Mouse (Mus musculus) limb, embryonic 14.5 days (tissue): Measurements from ENCODE around the gene 1700029I15Rik. TPM values are rescaled to one million over a fixed set of nuclear protein-coding genes. Genes with fewer than 3 reads are reported as not detected.

Experiments
- ATAC-seq: fragments of 200-750 bp; cut with Nextera tagmentation; 2 replicates; pipeline ENCODE4 v1.8.0; 2017; ENCODE audit warnings: low read depth, moderate number of reproducible peaks, moderate TSS enrichment; ENCODE audit not compliant: low FRiP score
- DNase-seq: peaks from one replicate; pipeline ENCODE4 v3.0.0-alpha.2; 2015; ENCODE audit warnings: low spot score
- H3K27ac ChIP-seq: fragments of 300-500 bp; sonication (generic); replicated peaks from 2 replicates; pipeline ENCODE4 v1.5.1; 2014; ENCODE audit warnings: low read depth, mild to moderate bottlenecking, low read length, moderate library complexity, mixed read lengths
- H3K27me3 ChIP-seq: fragments of 300-500 bp; sonication (generic); 2 replicates; pipeline ENCODE4 v1.6.1; 2014; ENCODE audit warnings: low read length, mixed read lengths; ENCODE audit not compliant: control insufficient read depth, insufficient read depth
- H3K36me3 ChIP-seq: fragments of 300-500 bp; sonication (generic); 2 replicates; pipeline ENCODE4 v1.6.1; 2014; ENCODE audit warnings: mild to moderate bottlenecking, low read length, moderate library complexity, mixed read lengths; ENCODE audit not compliant: control insufficient read depth, insufficient read depth
- H3K4me1 ChIP-seq: fragments of 300-500 bp; sonication (generic); 2 replicates; pipeline ENCODE4 v1.6.1; 2014; ENCODE audit warnings: antibody characterized with exemption, low read length, mixed read lengths; ENCODE audit not compliant: control insufficient read depth, insufficient read depth
- H3K4me2 ChIP-seq: fragments of 300-500 bp; sonication (generic); replicated peaks from 2 replicates; pipeline ENCODE4 v1.6.1; 2014; ENCODE audit warnings: low read depth, mild to moderate bottlenecking, low read length, moderate library complexity; ENCODE audit not compliant: severe bottlenecking
- H3K4me3 ChIP-seq: fragments of 300-500 bp; sonication (generic); replicated peaks from 2 replicates; pipeline ENCODE4 v1.5.1; 2014; ENCODE audit warnings: low read length
- H3K9ac ChIP-seq: fragments of 300-500 bp; sonication (generic); 2 replicates; pipeline ENCODE4 v1.6.1; 2014; ENCODE audit warnings: mild to moderate bottlenecking, low read depth, low read length, moderate library complexity; ENCODE audit not compliant: severe bottlenecking
- H3K9me3 ChIP-seq: fragments of 300-500 bp; sonication (generic); 2 replicates; pipeline ENCODE4 v1.6.1; 2016; ENCODE audit warnings: low read length; ENCODE audit not compliant: control insufficient read depth
- POLR2A ChIP-seq: fragments of 200-500 bp; IDR thresholded peaks from 2 replicates; pipeline ENCODE4 v1.8.0; 2012; ENCODE audit warnings: inconsistent platforms, mild to moderate bottlenecking, moderate library complexity, borderline replicate concordance; ENCODE audit not compliant: insufficient read depth, insufficient read length; ENCODE audit errors: extremely low read depth
- WGBS: fragments of 180-500 bp; shearing (Covaris S2); extraction: QIAGEN DNeasy Blood & Tissue Kit; methylation state at CpG from one replicate; pipeline ENCODE4 v1.1.7; 2014; 5-methylcytosine and 5-hydroxymethylcytosine counted together
- polyA plus RNA-seq, 2 experiments: library from polyadenylated mRNA; depleted of rRNA in 1 of 2; stranded (reverse) in 1 of 2; unstranded in 1 of 2; fragments of >200 nt; fragmentation: Nextera tagmentation in 1 of 2; extraction: Ambion mirVana in 1 of 2; gene quantifications; 2 replicates each; pipeline versions ENCODE4 v1.2.1 to v1.2.3; 2012 to 2014

Gene 1700029I15Rik
- polyA plus RNA-seq, 2 experiments, result 1.7 to 3.1 TPM

- no peak for DNase-seq
- peaks cover 86% of the 10 kb centered on the region for H3K36me3 ChIP-seq
These were observed 28.9 kb upstream of the 1700029I15Rik start for GRCm38 (mm10) chr2:92353402-92353801.

GRCm38 (mm10) chr2:92354224-92354623, 28.1 kb upstream of the 1700029I15Rik start:
- Histone ChIP-seq H3K27ac (no peak overlapping the region), H3K4me2 (no peak overlapping the region), H3K27me3 (no peaks in the 10 kb centered on the region), H3K9ac (no peak overlapping the region), H3K4me3 (no peak overlapping the region), H3K4me1 (no peaks in the 10 kb centered on the region), H3K9me3 (no peaks in the 10 kb centered on the region), H3K36me3 (peaks cover 85% of the 10 kb centered on the region)
- no peak for TF ChIP-seq POLR2A
- ATAC-seq (no peak), DNase-seq (no peak)
- WGBS, result 45% methylated on average over 6 of the region's 6 CpGs

More at GRCm38 (mm10) chr2:92353402-92353801, 28.9 kb upstream of the 1700029I15Rik start:
- Histone ChIP-seq H3K9ac (no peak overlapping the region), H3K4me3 (no peak overlapping the region), H3K9me3 (no peaks in the 10 kb centered on the region), H3K4me2 (no peak overlapping the region), H3K27me3 (no peaks in the 10 kb centered on the region), H3K4me1 (no peaks in the 10 kb centered on the region), H3K27ac (no peak overlapping the region)
- 68% methylated on average over 5 of the region's 5 CpGs for WGBS
- no peak for TF ChIP-seq POLR2A
- ATAC-seq, result no peak

- WGBS, result 87% methylated on average over 2 of the region's 2 CpGs
- no peak for TF ChIP-seq POLR2A
- Histone ChIP-seq H3K27ac (no peak overlapping the region), H3K4me1 (no peaks in the 10 kb centered on the region), H3K4me3 (no peak overlapping the region), H3K36me3 (peaks cover 86% of the 10 kb centered on the region), H3K27me3 (no peaks in the 10 kb centered on the region), H3K4me2 (no peak overlapping the region), H3K9ac (no peak overlapping the region), H3K9me3 (no peaks in the 10 kb centered on the region)
- ATAC-seq (no peak), DNase-seq (no peak)
These were observed 23.0 kb upstream of the 1700029I15Rik start for GRCm38 (mm10) chr2:92359301-92359700.

- Histone ChIP-seq H3K9me3 (no peaks in the 10 kb centered on the region), H3K9ac (no peak overlapping the region), H3K27me3 (no peaks in the 10 kb centered on the region), H3K4me2 (no peak overlapping the region), H3K4me1 (no peaks in the 10 kb centered on the region), H3K27ac (no peak overlapping the region), H3K36me3 (peaks cover 80% of the 10 kb centered on the region), H3K4me3 (no peak overlapping the region)
- WGBS, result 72% methylated on average over 25 of the region's 25 CpGs
- no peak for DNase-seq
- no peak for ATAC-seq
- no peak for TF ChIP-seq POLR2A
These were observed 22.0 kb upstream of the 1700029I15Rik start for GRCm38 (mm10) chr2:92360186-92360823.

GRCm38 (mm10) chr2:92360893-92361292, 21.4 kb upstream of the 1700029I15Rik start:
- Histone ChIP-seq H3K9me3 (no peaks in the 10 kb centered on the region), H3K9ac (no peak overlapping the region), H3K27me3 (no peaks in the 10 kb centered on the region), H3K4me1 (no peaks in the 10 kb centered on the region), H3K36me3 (peaks cover 74% of the 10 kb centered on the region), H3K4me2 (no peak overlapping the region), H3K4me3 (no peak overlapping the region), H3K27ac (no peak overlapping the region)
- no peak for TF ChIP-seq POLR2A
- ATAC-seq (no peak), DNase-seq (no peak)
- WGBS, result 23% methylated on average over 12 of the region's 12 CpGs
